Mouse (Mus musculus): ENCODE results near the gene Gm44502. TPM values are rescaled to one million over a fixed set of nuclear protein-coding genes. Genes with fewer than 3 reads are reported as not detected.

Gene Gm44502
- polyA plus RNA-seq (2016; fragmentation: Nextera tagmentation; extraction: Ambion mirVana), result not detected in 2 replicates

DNA sequence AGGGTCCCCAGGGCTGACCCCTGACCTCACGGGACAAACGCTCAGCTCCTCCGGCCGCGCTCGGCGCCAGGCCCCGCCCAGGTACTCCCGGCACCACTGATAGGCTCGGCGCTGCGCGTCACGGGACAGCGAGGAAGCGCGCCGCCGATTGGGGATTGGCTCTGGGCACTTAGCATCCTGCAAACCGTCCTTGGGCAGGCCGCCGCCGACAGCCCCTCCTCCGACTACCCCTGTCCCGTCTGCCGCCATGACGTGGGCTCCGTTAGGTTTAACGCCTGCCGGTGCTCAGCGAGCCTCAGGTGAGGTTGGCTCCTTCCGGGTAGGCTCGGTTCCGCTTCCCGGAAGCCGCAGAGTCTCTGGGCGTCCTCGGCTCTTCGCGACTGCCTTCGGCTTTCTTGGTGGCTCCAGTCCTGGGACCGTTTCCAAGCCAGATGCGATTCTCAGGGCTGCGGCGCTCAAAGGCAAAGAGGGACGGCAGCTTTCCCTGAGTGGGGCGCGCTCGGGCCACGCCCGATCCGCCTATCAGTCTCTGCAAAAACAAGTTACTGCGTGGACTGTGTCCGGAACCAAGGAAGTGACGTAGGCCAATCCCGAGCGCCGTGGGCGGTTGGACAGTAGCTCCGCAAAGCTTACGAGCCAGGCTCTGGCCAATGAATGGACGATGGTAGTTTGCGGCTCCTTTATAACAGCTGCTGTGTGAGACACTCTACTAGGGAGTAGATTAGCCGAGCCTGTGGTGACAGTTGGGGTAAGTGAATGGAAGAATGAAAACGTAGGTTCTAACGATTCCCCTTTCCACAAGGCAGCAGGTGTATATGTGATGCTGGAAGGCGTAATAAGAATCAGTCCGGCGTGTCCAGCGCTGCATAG, at the start of gene Gm44502, which contains the start of the genes C730034F03Rik and Chkb:
Gene Gm44502, minus strand, starts transcription at position 345 of the 870 bp plus-strand sequence.
Gene C730034F03Rik, plus strand, starts transcription at position 238 of the 870 bp plus-strand sequence.
Gene Chkb, minus strand, starts transcription at position 557 of the 870 bp plus-strand sequence.
- no peaks in the 10 kb centered on the region for H3K9me3 ChIP-seq (replicated peaks)
- 1% methylated on average over 70 of the region's 70 CpGs for WGBS

DNA sequence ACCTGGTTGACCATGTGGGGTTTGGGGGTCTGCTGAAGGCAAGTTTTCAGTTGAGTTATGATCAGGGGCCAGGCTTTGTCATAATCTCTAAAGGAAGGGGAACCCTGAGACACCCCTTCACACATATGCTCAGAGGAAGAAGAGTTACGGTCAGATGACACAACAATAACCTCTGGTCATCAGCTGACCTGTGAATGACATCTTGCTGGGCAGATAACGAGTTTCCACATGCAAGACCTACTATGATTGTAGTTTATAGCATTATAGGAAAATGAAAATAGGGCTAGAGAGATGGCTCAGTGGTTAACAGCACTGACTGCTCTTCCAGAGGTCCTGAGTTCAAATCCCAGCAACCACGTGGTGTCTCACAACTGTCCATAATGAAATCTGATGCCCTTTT, 49.1 kb upstream of the Gm44502 start:
- H3K27me3 ChIP-seq (ENCODE audit: low read depth, poor library complexity, severe bottlenecking), result no peaks in the 10 kb centered on the region
- no peak for DNase-seq (ENCODE audit: low spot score)
- no peak overlapping the region for H3K4me3 ChIP-seq
- no peaks in the 10 kb centered on the region for H3K9me3 ChIP-seq (replicated peaks)
- no peak overlapping the region for H3K27ac ChIP-seq
- H3K36me3 ChIP-seq, result no peaks in the 10 kb centered on the region
- whole genome bisulfite sequencing, result 84% methylated on average over 3 of the region's 3 CpGs
- H3K4me1 ChIP-seq, result peaks cover 15% of the 10 kb centered on the region

More for the DNA sequence above, at the start of gene Gm44502, which contains the start of the genes C730034F03Rik and Chkb:
- DNase-seq (ENCODE audit: low spot score), result peak; percentile 92
- Histone ChIP-seq H3K36me3 (peaks cover 25% of the 10 kb centered on the region), H3K4me3 (peak within 1 kb of the TSS; percentile 88), H3K4me1 (peaks cover 32% of the 10 kb centered on the region), H3K27me3 (ENCODE audit: low read depth, poor library complexity, severe bottlenecking) (no peaks in the 10 kb centered on the region), H3K27ac (peak within 1 kb of the TSS; percentile 94)

- no peak for DNase-seq (ENCODE audit: low spot score)
- peaks cover 15% of the 10 kb centered on the region for H3K4me1 ChIP-seq
- 53% methylated on average over 8 of the region's 8 CpGs for WGBS
- H3K4me3 ChIP-seq, result no peak overlapping the region
- H3K9me3 ChIP-seq (replicated peaks), result no peaks in the 10 kb centered on the region
- H3K36me3 ChIP-seq, result 0 out of 2 replicates have a peak, but pooled peaks cover 3% of the 10 kb centered on the region
- H3K27me3 ChIP-seq (ENCODE audit: low read depth, poor library complexity, severe bottlenecking), result no peaks in the 10 kb centered on the region
- H3K27ac ChIP-seq, result no peak overlapping the region
Observed at GRCm38 (mm10) chr15:89477806-89478205, 48.3 kb upstream of the Gm44502 start.

DNA sequence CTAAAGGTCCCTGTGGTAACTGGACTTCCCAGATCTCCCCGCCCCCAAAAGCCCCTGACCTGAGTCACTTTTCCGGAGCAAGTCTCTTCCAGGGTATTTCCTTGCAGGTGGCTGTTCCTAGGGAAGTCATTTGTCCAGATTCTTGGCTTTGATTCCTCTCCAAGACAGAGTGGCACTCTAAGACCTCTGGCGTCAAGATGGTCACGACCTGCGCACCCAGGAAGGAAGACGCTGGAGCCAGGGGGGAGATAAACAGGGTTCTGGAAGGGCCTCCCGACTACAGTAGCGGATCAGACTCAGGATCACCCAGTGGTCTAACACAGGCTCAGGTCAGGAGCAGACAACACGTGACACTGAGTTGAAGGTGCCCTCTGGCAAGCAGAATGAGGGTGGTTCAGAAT, 47.6 kb upstream of the Gm44502 start, which contains the start of gene Arsa:
Gene Arsa, minus strand, starts transcription at position 335 of the 401 bp plus-strand sequence.
- 30% methylated on average over 9 of the region's 9 CpGs for WGBS
- Histone ChIP-seq H3K4me1 (peaks cover 15% of the 10 kb centered on the region), H3K9me3 (replicated peaks) (no peaks in the 10 kb centered on the region), H3K36me3 (0 out of 2 replicates have a peak, but pooled peaks cover 3% of the 10 kb centered on the region), H3K4me3 (peak within 1 kb of the TSS; percentile 59), H3K27me3 (ENCODE audit: low read depth, poor library complexity, severe bottlenecking) (no peaks in the 10 kb centered on the region), H3K27ac (peak within 1 kb of the TSS; percentile 83)
- DNase-seq (ENCODE audit: low spot score), result no peak

GRCm38 (mm10) chr15:89476475-89476815, 46.9 kb upstream of the Gm44502 start:
- Histone ChIP-seq H3K4me1 (peaks cover 15% of the 10 kb centered on the region), H3K4me3 (peak overlapping the region; percentile 59), H3K9me3 (replicated peaks) (no peaks in the 10 kb centered on the region), H3K27ac (peak overlapping the region; percentile 83), H3K27me3 (ENCODE audit: low read depth, poor library complexity, severe bottlenecking) (no peaks in the 10 kb centered on the region), H3K36me3 (0 out of 2 replicates have a peak, but pooled peaks cover 3% of the 10 kb centered on the region)
- WGBS, result 6% methylated on average over 5 of the region's 5 CpGs
- no peak for DNase-seq (ENCODE audit: low spot score)

DNA sequence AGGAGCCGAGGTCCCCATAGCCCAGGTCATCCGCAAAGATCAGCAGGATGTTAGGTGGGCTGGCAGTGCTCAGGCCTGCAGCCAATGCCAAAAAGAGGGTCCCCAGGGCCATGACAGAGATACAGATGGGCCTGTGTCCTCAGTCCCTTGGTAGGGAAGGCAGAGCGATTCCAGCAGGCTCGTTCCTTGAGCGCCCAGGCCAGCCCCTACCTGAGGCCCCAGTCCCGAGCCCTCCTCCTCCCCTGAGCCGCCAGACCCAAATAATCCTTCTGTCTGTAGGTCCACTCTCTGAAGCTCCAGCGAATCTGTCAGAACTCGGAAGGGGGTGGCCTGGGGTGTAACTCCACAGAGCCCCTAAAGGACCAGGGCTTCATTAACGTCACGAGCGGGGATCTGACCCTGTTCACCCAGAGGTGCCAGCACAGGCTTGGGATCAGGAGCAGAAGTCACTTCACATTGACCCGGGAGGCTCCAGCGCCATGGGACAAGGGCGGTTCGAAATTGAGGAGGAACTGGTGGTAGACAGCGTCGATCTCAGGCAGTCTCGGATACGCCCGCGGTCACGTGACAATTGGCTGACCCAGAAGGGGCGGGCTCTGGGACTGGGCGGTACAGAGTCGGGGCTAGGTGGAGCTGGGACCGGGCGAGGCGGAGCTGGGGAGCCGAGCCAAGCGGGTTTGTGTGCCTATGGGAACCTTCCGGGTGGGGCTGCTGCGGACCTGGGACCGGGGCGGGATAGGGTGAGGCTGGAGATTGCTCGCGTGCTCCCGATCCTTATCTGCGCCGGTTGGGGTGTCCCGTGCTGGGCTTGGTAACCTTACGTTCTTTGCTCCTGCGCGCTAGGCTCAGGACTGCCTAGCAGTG, 46.3 kb upstream of the Gm44502 start:
- Histone ChIP-seq H3K4me3 (peak overlapping the region; percentile 59), H3K36me3 (0 out of 2 replicates have a peak, but pooled peaks cover 3% of the 10 kb centered on the region), H3K27ac (peak overlapping the region; percentile 83), H3K4me1 (peaks cover 15% of the 10 kb centered on the region), H3K9me3 (replicated peaks) (no peaks in the 10 kb centered on the region), H3K27me3 (ENCODE audit: low read depth, poor library complexity, severe bottlenecking) (no peaks in the 10 kb centered on the region)
- WGBS, result 10% methylated on average over 44 of the region's 44 CpGs
- DNase-seq (ENCODE audit: low spot score), result peak; percentile 90

GRCm38 (mm10) chr15:89475293-89475600, 45.8 kb upstream of the Gm44502 start:
- H3K9me3 ChIP-seq (replicated peaks), result no peaks in the 10 kb centered on the region
- H3K27ac ChIP-seq, result no peak overlapping the region
- WGBS, result 86% methylated on average over 7 of the region's 7 CpGs
- H3K27me3 ChIP-seq (ENCODE audit: low read depth, poor library complexity, severe bottlenecking), result no peaks in the 10 kb centered on the region
- peak overlapping the region; percentile 59 for H3K4me3 ChIP-seq
- 0 out of 2 replicates have a peak, but pooled peaks cover 3% of the 10 kb centered on the region for H3K36me3 ChIP-seq
- no peak for DNase-seq (ENCODE audit: low spot score)
- peaks cover 15% of the 10 kb centered on the region for H3K4me1 ChIP-seq

DNA sequence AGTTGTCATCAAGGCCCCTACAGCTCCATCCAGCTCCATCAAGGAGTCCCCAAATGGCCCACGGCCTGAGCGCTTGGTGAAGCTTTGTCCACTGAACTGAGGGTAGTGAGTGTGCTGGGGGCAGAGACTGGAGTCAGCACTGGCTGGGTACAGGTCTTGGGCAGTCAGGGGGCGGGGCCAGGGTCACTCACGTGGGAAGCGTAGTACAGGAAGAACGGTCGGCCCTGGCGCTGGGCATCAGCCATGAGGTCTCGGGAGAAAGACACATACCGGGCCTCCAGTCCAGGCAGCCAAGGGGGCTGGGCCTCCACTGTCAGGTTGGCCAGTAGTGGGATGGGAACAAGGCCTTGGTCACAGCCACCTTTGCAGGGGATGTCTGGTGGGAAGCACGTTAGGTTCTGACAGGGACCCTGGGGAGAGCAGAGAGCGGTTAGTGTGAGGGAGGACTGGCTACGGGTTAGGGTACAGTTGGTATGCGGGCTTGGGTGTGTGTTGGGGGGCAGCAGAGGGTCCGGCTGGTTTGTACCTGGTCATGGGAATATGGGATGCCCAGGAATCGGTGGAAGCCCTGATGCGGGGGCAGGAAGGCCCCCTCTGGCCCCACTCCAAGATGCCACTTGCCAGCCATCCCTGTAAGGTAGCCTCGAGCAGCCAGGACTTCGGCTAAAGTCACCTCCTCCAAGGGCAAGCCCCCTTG, 45.2 kb upstream of the Gm44502 start:
- Histone ChIP-seq H3K4me1 (peaks cover 15% of the 10 kb centered on the region), H3K27ac (no peak overlapping the region), H3K36me3 (0 out of 2 replicates have a peak, but pooled peaks cover 3% of the 10 kb centered on the region), H3K9me3 (replicated peaks) (no peaks in the 10 kb centered on the region), H3K4me3 (peak overlapping the region; percentile 59; the same call in 1 of the 2 replicates), H3K27me3 (ENCODE audit: low read depth, poor library complexity, severe bottlenecking) (no peaks in the 10 kb centered on the region)
- no peak for DNase-seq (ENCODE audit: low spot score)
- WGBS, result 92% methylated on average over 19 of the region's 19 CpGs

DNA sequence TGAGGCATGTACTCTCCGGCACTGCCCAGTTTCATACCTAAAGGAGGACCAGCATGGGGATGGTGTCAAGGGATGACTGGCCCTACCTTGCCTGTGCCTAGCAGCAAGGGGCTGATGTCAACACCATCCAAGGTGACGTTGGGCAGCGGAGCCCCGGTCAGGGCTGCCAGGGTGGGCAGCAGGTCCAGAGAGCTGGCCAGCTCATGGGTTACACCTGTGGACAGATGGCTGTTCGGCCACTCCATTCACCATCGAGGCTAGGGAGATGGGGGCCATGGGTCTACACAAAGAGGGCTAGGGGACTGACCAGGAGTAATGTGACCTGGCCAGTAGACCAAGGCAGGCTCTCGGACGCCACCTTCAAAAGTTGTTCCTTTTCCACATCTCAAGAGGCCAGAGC, 44.4 kb upstream of the Gm44502 start:
- Histone ChIP-seq H3K27me3 (ENCODE audit: low read depth, poor library complexity, severe bottlenecking) (no peaks in the 10 kb centered on the region), H3K27ac (no peak overlapping the region), H3K9me3 (replicated peaks) (no peaks in the 10 kb centered on the region), H3K36me3 (0 out of 2 replicates have a peak, but pooled peaks cover 3% of the 10 kb centered on the region), H3K4me1 (peaks cover 15% of the 10 kb centered on the region), H3K4me3 (no peak overlapping the region; the same call in 1 of the 2 replicates)
- 97% methylated on average over 8 of the region's 8 CpGs for WGBS
- DNase-seq (ENCODE audit: low spot score), result no peak

DNA sequence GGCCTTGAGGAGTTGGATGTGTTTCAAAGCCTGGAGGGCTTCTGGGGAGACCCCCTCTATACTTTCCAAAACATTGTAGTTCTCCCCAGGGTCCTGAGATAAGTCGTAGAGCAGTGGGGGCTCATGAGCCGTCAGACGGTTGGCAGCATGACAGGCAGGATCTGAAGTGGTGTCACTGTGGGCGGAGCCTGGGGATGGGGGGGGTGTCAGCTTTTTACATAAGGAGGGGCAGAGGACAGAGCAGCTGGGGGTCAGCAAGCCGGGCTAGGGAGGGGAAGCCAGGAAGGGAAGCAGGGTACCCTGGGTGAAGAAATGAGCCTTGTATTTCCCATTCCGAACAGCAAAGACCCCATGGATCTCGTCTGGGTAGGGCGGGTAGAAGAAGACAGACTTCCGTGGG, 43.9 kb upstream of the Gm44502 start:
- H3K27ac ChIP-seq, result no peak overlapping the region
- H3K27me3 ChIP-seq (ENCODE audit: low read depth, poor library complexity, severe bottlenecking), result no peaks in the 10 kb centered on the region
- DNase-seq (ENCODE audit: low spot score), result no peak
- 86% methylated on average over 9 of the region's 9 CpGs for WGBS
- 0 out of 2 replicates have a peak, but pooled peaks cover 3% of the 10 kb centered on the region for H3K36me3 ChIP-seq
- H3K9me3 ChIP-seq (replicated peaks), result no peaks in the 10 kb centered on the region
- no peak overlapping the region for H3K4me3 ChIP-seq
- peaks cover 15% of the 10 kb centered on the region for H3K4me1 ChIP-seq

DNA sequence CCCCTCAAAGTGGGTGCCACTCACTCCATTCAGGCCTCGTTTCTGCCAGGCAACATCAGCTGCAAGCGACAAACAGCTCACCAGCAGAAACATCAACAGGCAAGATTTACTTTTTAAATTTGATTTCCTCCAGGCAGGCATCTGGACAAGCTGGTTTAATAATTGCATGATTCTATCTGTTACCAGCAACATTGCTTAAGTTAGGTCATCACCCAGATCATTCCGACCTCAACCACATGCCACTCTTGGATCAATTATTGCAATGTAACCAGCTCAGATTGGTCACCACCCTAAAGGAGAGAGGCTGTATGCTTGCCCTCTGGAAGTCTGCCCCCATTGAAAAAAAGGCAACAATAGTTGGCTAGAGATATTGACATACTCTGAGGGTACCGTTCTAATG, 42.0 kb upstream of the Gm44502 start:
- Histone ChIP-seq H3K9me3 (replicated peaks) (no peaks in the 10 kb centered on the region), H3K27me3 (ENCODE audit: low read depth, poor library complexity, severe bottlenecking) (no peaks in the 10 kb centered on the region), H3K4me3 (no peak overlapping the region), H3K36me3 (0 out of 2 replicates have a peak, but pooled peaks cover 3% of the 10 kb centered on the region), H3K4me1 (peaks cover 7% of the 10 kb centered on the region), H3K27ac (no peak overlapping the region)
- DNase-seq (ENCODE audit: low spot score), result no peak
- 89% methylated on average over 4 of the region's 4 CpGs for WGBS

- H3K4me1 ChIP-seq, result peaks cover 5% of the 10 kb centered on the region; the same call in 1 of the 2 replicates
- DNase-seq (ENCODE audit: low spot score), result no peak
- no peak overlapping the region for H3K27ac ChIP-seq
- no peak overlapping the region for H3K4me3 ChIP-seq
- 0 out of 2 replicates have a peak, but pooled peaks cover 3% of the 10 kb centered on the region for H3K36me3 ChIP-seq
- H3K9me3 ChIP-seq (replicated peaks), result no peaks in the 10 kb centered on the region
- WGBS, result 40% methylated on average over 2 of the region's 2 CpGs
- no peaks in the 10 kb centered on the region for H3K27me3 ChIP-seq (ENCODE audit: low read depth, poor library complexity, severe bottlenecking)
Observed at GRCm38 (mm10) chr15:89468577-89468976, 39.1 kb upstream of the Gm44502 start.
